Mouse (Mus musculus) kidney, adult 2 months (tissue): ENCODE measurements at regions not wholly inside any gene's neighbourhood (a gene's known extent, or its start where the extent isn't known, plus 50 kb on each side); places are given as distances from the start of the nearest gene placed in this dataset.

ENCODE experiments used
- CTCF ChIP-seq: fragments of 200-500 bp; conservative IDR thresholded peaks from 2 replicates; pipeline ENCODE4 v1.5.1; 2011; ENCODE audit warnings: low read depth, mild to moderate bottlenecking, control low read depth, low read length, moderate library complexity, mixed read lengths; ENCODE audit not compliant: insufficient read depth, insufficient read length
- POLR2A ChIP-seq: fragments of 200-500 bp; IDR thresholded peaks from one replicate; pipeline ENCODE4 v1.6.1; 2011; ENCODE audit warnings: low read depth, low read length, control low read depth

GRCm38 (mm10) chr10:25061402-25062055 lies 134.2 kb upstream of the Arg1 start:
- TF ChIP-seq POLR2A (no peak), CTCF (no peak)
